Mouse (Mus musculus): ENCODE results near the gene Fuz.

Fuz gene

DNA sequence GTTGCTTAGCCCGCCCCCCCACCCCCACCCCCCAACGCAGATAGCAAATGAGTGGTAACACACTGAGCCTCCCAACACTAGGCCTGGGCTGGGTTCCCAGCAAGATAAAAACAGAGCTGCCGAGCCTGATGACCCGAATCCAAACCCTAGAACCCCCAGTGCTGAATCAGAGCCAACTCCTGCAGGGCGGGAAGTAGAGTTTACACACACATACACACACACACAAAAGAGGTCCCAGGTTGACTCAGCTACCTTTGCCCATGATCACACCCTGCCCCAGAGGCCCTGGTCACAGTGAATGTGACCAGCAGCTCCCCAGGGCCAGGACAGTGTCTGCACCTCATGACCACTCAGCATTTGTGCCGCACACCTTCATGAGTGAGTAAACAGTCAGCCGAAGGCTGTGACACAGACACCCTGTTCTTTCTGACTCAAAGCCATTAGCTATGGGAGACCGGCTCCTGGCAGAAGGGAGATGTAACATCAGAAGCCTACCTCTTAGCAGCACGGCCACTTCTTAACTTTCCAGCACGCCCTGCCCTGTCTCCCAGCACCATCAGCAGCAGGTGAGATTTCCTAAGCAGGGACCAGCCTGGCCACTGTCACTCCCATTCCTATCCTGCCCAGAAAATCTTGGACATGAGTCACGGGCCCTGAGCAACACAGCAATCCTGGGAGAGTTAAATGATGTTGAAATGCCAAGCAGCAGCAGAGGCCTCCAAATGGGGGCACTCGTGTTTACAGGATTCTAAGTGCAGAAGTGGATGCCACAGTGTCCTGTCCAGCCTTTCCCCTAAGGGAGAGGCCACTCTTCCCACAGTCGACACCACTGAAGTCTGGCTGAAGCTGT lies 7.4 kb upstream of the Fuz start:
- DNase-seq = no peak

DNA sequence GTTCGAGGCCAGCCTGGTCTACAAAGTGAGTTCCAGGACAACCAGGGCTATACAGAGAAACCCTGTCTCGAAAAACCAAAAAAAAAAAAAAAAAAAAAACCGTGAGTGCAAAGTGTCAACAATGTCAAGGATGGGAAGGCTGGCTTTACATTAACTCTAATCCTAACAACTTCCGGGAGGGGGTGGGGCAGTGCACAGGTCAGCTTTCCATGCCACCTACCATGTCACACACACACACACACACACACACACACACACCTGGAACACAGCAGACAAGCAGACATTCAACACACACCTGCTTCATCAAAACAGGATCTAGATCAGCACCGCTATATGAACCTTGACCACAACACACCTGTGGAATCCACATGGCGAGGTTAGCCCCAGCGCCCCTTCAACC lies 5.7 kb upstream of the Fuz start:
- no peak for DNase-seq

DNA sequence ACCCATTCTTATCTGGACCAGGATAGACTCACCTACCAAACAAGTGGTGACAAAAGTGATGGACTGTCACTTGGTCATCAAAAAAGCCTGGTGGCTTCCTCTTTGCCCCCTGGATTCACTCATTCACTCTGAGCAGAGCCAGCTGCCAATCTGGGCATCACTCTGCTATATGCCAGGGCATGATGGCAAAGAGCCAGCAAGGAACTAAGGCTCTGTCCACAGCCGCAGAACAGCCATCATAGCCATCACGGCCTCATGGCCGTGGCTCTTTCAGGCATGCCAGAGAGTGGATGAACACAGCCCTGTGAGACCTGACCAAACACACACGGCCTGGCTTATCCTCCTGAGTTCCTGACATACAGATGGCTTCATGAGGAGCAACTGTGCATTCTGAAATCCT lies 5.1 kb upstream of the Fuz start:
- DNase-seq = peak; percentile 66

DNA sequence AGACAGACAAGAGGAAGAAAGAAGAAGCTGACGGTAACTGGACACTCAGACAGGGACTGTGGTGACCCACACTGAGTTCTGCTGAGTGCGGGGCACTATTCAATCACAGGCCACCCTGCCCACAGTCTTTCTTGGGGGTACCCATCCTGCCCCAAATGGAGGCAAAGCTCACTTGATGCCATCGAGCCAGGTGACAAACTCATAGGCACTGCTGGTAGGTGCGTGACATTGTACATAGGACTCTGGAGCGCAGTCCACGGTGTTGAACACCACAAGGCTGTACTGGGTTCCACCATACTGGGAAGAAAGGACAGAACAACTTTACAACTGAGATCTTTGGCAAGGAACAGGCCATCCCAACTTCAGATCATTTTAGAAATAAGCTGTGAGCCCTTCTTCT lies 4.3 kb upstream of the Fuz start:
- DNase-seq = peak; percentile 58

DNA sequence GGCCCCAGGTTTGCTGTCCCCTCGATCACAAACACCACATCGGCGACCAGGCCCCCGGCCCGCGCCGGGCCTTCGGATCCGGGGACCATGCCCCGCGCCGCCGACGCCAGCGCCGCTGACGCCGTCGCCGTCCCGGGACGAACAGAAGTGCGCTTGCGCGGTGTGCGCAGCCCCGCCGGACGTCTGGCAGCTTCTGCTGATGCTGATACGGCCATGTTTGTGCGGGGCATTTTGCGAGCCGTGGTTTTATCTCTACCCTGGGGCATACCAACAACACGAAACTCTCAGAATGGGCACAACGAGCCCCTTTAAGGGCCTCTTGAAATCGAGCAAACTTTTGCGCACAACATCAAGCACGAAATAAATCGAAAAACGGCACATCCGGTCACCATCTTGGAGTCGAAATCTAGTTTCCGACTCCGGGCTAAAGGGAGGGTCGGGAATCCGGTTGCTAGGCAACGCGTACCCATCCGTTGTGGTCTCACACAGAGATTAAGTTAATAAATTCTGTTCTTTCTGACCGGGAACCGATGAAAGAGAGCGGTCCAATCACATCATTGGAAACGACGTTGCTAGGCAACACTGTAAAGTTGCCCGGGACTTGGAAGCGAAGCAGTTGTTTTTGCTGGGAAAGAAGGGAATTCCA lies 3.5 kb upstream of the Fuz start, which contains the start of gene Med25:
TSS of gene Med25 (minus strand) at position 437 of the 646 bp plus-strand sequence.
- DNase-seq = peak; percentile 92

DNA sequence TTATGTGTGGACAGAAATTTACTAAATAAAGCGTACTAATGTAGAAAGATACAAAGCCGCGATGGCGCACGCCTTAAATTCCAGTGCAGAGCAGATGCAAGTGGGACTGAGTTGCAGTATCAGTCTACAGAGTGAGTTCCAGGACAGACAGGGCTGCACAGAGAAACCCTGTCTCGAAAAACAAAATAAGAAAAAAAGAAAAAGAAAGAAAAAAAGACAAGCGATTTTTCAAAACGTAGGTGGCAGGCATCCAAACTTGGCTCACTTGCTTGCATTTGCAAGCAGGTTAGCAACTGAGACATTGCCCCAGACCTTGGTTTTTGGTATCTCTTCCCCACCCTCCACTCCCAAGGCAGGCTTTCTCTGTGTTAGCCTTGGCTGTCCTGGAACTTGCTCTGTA lies 2.7 kb upstream of the Fuz start:
- no peak for DNase-seq

DNA sequence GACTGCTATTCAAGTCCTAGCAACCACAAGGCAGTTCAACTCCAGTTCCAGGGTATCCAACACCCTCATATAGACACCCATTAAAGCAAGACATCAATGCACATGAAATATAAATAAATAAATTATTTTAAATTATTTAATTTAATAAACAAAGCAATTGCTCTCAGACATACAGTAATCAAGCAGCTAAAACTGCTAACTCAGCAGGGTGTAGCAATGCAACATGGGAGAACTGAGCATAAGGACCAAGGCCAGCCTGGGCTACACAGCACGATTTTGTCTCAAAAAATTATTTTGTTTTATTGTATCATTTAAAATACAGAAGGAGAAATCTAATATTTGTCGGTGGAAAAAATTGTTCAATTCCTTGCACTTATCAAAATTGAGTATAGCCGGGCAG lies 1.7 kb upstream of the Fuz start:
- no peak for DNase-seq

DNA sequence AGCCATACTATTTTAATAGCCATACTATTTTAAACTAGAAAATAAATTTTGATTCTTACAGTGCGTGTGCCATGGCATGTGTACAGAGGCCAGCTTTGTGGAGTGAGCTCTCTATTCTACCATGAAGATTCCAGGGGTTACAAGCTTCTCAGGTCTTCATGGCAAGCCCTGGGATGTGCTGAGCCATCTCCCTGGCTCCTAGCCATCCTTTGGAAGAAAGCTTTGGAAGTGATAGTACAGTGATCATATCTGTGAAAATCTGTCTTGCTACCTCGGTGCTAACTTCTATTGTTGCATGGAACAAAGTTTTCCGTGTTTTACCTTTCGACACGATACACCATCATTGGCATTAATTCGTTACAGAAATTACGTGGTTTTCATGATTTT lies 680 bp upstream of the Fuz start:
- DNase-seq = no peak

DNA sequence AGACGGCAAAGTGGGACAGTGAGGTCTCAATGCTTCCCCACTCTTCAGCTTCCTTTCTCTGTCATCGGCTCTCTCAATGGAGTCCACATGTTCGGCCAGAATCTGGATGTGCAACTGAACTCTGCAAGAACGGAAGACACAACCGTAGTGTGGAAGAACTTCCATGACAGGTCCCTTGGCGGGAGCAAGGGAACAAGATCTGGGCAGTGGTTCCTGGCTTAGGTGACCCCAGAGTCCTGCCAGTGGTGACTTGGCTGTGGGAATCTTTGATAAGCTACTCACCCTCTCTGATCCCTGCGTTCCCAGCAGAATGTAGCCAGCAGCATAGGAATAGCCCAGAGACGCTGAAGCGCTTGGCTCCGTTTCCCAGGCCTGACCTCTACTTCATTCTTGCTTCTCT lies 620 bp downstream of the Fuz start:
- DNase-seq = peak; percentile 59

DNA sequence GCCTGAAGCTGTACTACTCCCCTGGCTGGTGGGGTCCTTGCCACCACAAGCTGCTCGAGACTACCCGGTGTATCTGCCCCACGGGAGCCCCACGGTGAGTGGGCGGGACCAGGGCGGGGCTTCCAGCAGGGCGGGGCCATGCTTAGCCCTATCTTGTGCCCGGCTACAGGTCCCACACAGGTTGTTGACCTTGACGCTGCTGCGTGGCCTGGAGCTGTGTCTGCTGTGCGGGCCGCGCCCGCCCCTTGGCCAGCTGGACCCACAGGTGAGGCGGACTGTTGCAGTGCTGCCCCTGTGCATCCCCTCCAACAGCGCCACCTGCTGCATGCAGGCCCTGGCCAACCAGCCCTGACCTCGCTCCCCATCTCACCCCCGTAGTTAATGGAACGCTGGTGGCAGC lies 2.7 kb downstream of the Fuz start:
- DNase-seq = peak; percentile 77

DNA sequence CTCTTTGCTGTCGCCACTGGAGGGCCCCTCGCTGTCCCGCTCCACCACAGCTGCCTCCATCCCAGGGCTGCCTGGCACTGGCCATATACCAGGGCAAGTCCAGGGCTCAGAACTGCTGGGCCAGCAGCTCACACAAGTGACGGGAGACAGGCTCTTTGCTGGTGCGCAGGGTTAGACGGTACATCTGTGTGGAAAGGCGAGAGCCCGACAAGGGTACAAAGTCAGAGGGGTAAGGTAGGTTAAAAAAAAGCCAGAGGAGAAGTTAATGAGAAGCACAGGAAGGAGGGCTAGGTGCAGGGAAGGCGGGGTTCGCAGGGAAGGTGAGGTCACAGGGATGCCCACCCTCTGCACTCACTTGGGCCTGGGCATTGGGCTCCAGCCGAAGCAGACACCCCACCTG lies 4.8 kb downstream of the Fuz start:
- peak; percentile 34 for DNase-seq

DNA sequence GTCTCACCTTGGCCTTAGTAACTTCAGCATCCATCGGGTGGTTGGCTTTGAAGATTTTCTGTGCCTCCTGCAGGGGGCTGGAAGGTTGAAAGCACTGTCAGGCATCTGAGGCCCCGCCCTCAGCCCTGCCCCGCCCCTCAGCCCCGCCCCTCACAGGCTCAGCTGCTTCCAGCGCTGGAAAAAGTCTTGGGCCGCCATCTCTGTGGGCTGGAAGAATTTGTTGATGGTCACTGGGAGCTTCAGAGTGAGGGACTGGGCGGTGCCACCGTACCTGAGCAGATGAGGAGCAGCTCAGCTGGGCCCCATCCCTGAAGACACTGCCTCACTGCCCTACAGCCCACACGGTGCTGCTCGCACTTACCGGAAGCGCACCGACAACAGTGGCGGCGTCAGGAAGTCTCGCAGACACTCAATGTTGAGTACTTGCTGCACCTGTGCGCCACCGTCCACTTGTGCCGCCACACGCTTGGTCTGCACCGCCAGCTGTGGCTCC lies 5.4 kb downstream of the Fuz start:
- DNase-seq = peak; percentile 38

DNA sequence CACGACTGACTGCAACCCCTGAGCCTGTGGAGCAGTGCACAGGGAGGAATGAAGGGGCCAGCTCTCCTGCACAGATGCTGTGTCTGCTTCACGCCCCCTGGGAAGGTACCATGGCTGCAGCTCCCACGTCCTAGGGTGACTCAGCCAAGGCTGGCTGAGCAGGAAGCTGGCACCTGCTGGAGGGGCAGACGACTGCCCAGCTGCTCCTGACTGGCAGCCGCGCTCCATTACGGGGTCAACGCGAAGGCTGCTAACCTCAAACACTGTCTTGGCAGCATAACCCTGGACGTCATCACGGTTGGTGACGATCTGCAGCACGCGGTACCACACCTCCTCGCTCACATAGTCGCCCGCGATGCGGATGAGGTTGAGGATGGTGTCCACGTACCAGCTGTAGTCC lies 9.6 kb downstream of the Fuz start:
- DNase-seq = no peak

DNA sequence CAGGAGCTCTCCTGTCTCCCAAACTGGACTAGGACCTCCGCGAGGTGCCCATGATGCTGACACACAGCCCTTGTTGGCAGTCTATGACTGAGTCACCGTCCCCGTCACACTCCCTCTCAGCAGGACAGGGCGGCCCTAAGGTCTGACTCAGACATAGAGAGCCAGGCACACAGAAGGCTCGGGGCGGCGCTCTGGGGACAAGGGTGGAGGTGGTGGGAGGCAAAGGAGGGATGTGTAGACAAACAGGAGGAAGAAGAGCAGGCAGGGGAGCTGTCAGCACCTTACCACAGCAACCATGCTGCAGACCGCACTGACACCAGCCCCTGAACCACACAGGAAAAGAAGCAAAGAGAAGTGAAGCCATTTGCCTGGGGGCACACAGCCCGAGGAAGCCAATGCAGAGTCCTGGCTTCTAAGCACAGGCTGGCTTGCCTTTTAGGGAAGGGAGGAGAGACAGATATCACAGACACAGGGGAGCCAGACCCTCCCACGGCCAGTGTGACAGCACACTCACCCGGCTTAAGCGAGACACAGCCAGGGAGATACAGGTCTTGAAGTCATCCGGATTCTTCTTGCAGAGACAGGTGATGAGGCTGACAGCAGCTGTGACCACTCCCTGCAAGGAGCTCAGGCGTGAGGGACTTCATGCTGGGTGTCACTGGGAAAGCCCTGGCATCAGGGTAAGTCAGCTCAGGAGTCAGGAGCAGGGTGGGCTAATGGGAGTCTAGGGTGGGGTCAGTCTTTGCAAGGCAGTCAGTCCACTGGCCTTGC lies 13.0 kb downstream of the Fuz start:
- DNase-seq = peak; percentile 33

DNA sequence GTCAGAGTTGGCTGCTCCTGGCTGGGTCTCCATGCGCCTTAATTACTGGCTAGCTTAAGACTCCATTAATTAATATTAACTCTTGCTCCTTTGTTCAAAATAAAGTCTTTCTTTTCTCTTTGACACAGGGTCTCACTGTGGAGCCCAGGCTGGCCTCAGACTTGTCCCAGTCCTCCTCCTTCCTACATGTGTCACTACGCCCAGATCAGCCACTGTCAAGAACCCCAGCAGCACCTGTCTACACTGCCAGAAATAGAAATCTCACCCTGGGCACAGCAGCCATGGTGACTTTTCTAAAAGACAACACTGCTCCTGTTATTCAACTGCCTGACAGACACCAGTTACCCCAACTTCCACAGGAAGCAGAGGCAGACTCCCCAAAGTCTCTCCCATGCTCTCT lies 18.5 kb downstream of the Fuz start:
- DNase-seq = no peak

DNA sequence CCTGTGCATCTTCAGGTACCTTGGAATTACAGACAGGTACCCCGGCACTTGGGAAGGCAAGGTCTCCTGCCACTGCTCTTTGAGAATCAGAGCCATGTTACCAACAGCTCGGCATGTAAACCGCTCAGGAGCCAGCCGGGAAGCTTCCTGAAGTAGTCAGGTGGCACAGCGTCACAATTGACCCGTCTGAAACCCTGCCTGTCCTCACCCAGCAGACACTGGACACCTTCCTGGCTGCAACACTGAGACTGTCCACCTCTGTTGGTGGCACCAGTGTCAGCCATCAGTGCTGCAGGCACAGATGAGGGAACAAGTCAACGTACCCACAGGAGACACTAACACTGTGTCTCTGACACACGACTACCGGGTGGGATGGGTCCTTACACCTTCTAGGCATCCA lies 19.4 kb downstream of the Fuz start:
- DNase-seq = no peak

DNA sequence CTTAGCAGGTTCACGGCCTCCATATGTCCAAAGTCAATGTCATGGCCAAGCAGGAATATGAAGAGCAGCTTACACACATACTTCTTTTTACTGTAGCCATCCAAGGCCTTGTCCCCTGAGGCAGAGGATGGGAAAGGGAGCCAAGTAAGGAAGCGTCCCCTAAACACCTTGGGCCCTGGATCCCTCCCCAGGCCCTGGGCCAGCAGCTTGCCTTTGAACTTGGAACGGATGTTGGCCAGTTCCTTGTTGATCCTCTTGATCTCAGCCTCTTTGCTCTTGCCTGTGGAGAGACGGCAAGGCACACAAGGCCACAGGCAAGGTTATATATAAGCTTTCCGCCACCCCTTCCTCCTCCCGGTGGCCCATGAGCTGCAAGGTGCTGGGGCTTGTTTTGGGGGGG lies 20.3 kb downstream of the Fuz start:
- DNase-seq = no peak

DNA sequence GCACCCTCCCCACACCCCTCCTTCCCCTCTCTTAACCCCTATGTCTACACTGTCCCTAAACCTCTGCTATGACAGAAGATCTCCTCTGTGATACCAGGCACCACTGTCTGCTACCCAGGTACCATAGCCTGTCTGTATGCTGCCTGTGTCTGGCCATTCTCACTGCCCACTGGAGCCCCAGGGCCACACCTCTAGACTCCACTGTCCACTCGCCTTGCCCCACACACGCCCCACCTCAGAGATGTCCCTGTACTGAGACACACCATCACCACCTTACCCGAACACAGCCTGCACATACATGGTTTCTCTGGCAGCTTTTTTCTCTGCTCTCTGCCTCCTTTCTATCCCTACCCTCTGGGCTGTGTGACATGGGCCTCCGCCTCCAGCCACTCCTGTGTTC lies 21.0 kb downstream of the Fuz start:
- no peak for DNase-seq

DNA sequence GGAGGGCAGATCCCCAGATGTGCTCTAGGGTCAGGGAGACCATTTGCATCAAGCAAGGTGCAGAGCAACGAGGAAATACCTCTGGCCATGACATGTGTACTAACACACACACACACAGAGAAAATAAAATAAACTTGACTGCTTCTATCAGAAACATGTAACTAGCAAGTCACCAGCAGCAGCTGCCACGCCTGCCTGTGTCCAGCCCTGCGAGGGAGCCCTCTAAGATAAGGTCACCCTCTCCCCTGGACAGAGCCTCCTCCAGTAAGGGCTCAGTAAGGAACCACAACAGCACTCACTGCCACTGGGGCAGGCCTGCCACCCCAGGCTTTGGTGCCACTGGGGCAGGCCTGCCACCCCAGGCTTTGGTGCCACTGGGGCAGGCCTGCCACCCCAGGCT lies 22.3 kb downstream of the Fuz start:
- no peak for DNase-seq

DNA sequence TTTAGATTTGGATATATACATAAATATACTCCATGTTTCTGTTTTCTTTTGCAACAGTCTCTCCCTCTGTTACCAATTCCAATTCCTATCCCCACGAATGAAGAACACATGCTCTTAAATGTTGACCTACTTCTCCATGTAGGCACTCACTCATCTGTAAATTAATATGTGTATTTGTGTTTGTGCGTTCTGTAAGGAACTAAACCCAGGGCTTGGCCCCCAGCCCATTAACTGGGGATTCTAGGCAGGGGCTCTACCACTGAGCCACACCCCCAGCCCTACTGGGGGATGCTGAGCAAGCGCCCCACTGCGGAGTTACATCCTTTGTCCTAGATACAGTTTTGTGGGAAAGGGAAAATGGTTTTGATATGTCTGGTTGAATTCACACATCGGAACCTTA lies 23.2 kb downstream of the Fuz start:
- no peak for DNase-seq

DNA sequence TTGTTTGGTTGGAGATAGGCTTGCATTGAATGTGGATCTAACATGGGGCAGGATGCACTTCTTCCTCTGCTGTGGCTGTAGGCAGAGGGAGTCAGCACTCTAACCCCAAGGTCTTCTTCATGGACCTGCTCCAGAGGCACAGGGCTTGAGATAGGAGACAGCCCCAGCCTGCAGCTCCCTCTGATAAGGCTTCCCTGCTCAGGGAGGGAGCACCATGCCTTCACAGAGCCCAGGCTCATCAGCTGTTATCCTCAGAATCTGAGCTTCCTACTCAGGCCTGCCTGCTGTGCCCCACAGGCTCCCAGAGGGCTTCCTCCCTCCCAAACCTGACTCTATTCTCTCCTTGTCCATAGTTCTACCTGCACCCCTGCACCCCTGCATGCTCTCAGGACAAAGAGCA lies 26.7 kb downstream of the Fuz start:
- DNase-seq = no peak

DNA sequence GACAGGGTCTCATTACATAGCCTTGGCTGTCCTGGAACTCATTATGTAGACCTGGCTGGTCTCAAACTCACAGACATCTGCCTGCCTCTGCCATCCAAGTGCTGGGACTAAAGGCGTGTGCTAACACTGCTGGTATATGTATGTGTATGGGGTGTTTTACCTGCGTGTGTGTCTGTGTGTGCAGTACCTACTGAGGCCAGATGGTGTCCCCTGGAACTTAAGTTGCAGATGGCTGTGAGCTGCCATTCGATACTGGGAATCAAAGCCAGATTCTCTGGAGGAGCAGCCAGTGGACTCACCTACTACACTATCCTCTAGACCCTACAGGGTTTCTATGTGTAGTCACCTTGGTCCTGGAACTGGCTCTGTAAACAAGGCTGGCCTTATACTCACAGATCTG lies 29.6 kb downstream of the Fuz start:
- peak; percentile 45 for DNase-seq

DNA sequence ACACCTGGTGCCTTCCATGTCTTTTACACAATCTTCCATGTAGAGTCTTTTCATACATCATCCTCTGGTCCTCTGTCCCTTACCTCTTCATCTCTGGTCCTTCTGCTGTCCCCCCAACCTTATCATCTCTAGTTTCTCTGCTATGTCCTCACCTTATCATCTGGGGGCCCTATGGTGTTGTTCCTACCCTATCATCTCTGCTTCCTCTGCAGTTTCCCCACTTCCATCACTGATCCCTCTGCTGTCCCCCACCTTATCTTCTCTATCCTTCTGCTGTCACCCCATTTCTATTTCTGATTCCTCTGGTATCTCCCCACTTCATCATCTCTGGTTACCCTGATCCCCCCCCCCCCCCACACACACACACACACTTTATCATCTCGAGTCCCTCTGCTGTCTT lies 32.7 kb downstream of the Fuz start:
- DNase-seq = peak; percentile 36
